Mouse (Mus musculus) lung, embryonic 16.5 days (tissue): ENCODE results near the gene Myo18a. TPM values are rescaled to one million over a fixed set of nuclear protein-coding genes. Genes with fewer than 3 reads are reported as not detected.

ENCODE experiments used
- ATAC-seq: fragments of 200-750 bp; cut with Nextera tagmentation; 2 replicates; pipeline ENCODE4 v1.8.0; 2017; ENCODE audit warnings: low read depth, mild to moderate bottlenecking, moderate library complexity
- H3K27ac ChIP-seq: fragments of 300-500 bp; sonication (generic); 2 replicates; pipeline ENCODE4 v1.5.1; 2014; ENCODE audit warnings: mild to moderate bottlenecking, control low read depth, low read length
- H3K27me3 ChIP-seq: fragments of 300-500 bp; sonication (generic); 2 replicates; pipeline ENCODE4 v1.6.1; 2014; ENCODE audit warnings: low read depth, low read length, mixed read lengths; ENCODE audit not compliant: control insufficient read depth, insufficient read depth
- H3K36me3 ChIP-seq: fragments of 300-500 bp; sonication (generic); 2 replicates; pipeline ENCODE4 v1.6.1; 2014; ENCODE audit warnings: low read length; ENCODE audit not compliant: control insufficient read depth, insufficient read depth
- H3K4me1 ChIP-seq: fragments of 300-500 bp; sonication (generic); replicated peaks from 2 replicates; pipeline ENCODE4 v1.6.1; 2014; ENCODE audit warnings: low read length, mixed read lengths; ENCODE audit not compliant: control insufficient read depth, insufficient read depth
- H3K4me2 ChIP-seq: fragments of 300-500 bp; sonication (generic); 2 replicates; pipeline ENCODE4 v1.6.1; 2014; ENCODE audit warnings: low read depth, low read length, control low read depth
- H3K4me3 ChIP-seq: fragments of 300-500 bp; sonication (generic); 2 replicates; pipeline ENCODE4 v1.5.1; 2014; ENCODE audit warnings: mild to moderate bottlenecking, low read length, control low read depth
- H3K9ac ChIP-seq: fragments of 300-500 bp; sonication (generic); 2 replicates; pipeline ENCODE4 v1.6.1; 2014; ENCODE audit warnings: low read length, control low read depth
- H3K9me3 ChIP-seq: fragments of 300-500 bp; sonication (generic); 2 replicates; pipeline ENCODE4 v1.6.1; 2016; ENCODE audit warnings: low read length; ENCODE audit not compliant: control insufficient read depth
- WGBS: fragments of 180-500 bp; shearing (Covaris S2); extraction: QIAGEN DNeasy Blood & Tissue Kit; methylation state at CpG from one replicate; pipeline ENCODE4 v1.1.7; 2014; 5-methylcytosine and 5-hydroxymethylcytosine counted together
- polyA plus RNA-seq: library from polyadenylated mRNA; unstranded; fragments of >200 nt; fragmentation: Nextera tagmentation; extraction: Ambion mirVana; gene quantifications from 2 replicates; pipeline ENCODE4 v1.2.1, GENCODE M21; 2015

The Myo18a gene
- polyA plus RNA-seq, 1 experiment from 2014 or later, result 39.0 TPM

- Histone ChIP-seq H3K9me3 (no peaks in the 10 kb centered on the region), H3K4me1 (peaks cover 38% of the 10 kb centered on the region), H3K36me3 (no peaks in the 10 kb centered on the region), H3K9ac (no peak overlapping the region), H3K4me2 (peak overlapping the region; percentile 67), H3K27ac (peak overlapping the region; percentile 94), H3K27me3 (no peaks in the 10 kb centered on the region), H3K4me3 (peak overlapping the region; percentile 16)
- WGBS, result 29% methylated on average over 4 of the region's 4 CpGs
- ATAC-seq, result peak; percentile 1; the same call in 1 of the 2 replicates
Measured at GRCm38 (mm10) chr11:77765459-77765777, 2.4 kb downstream of the Myo18a start.

- Histone ChIP-seq H3K9me3 (no peaks in the 10 kb centered on the region), H3K4me1 (peaks cover 38% of the 10 kb centered on the region), H3K36me3 (no peaks in the 10 kb centered on the region), H3K4me3 (peak overlapping the region; percentile 48), H3K27ac (peak overlapping the region; percentile 64), H3K9ac (peak overlapping the region; percentile 67), H3K4me2 (peak overlapping the region; percentile 67), H3K27me3 (no peaks in the 10 kb centered on the region)
- 2% methylated on average over 34 of the region's 35 CpGs for WGBS
- peak; percentile 53 for ATAC-seq
Measured at GRCm38 (mm10) chr11:77766351-77767001, 3.4 kb downstream of the Myo18a start.

- ATAC-seq, result no peak
- WGBS, result 75% methylated on average over 4 of the region's 4 CpGs
- Histone ChIP-seq H3K4me3 (no peak overlapping the region), H3K4me2 (no peak overlapping the region), H3K4me1 (peaks cover 33% of the 10 kb centered on the region), H3K9me3 (no peaks in the 10 kb centered on the region), H3K36me3 (no peaks in the 10 kb centered on the region), H3K27ac (no peak overlapping the region), H3K9ac (no peak overlapping the region), H3K27me3 (no peaks in the 10 kb centered on the region)
Measured at GRCm38 (mm10) chr11:77769496-77769895, 6.5 kb downstream of the Myo18a start.

- no peak overlapping the region for H3K4me3 ChIP-seq
- no peaks in the 10 kb centered on the region for H3K9me3 ChIP-seq
- H3K27ac ChIP-seq, result no peak overlapping the region
- no peaks in the 10 kb centered on the region for H3K27me3 ChIP-seq
- H3K4me1 ChIP-seq, result peaks cover 24% of the 10 kb centered on the region
- H3K4me2 ChIP-seq, result no peak overlapping the region
- H3K9ac ChIP-seq, result no peak overlapping the region
- H3K36me3 ChIP-seq, result no peaks in the 10 kb centered on the region
- WGBS, result 65% methylated on average over 8 of the region's 8 CpGs
- no peak for ATAC-seq
Measured at GRCm38 (mm10) chr11:77770346-77770745, 7.3 kb downstream of the Myo18a start.

- Histone ChIP-seq H3K4me1 (peaks cover 9% of the 10 kb centered on the region), H3K27ac (peak overlapping the region; percentile 58), H3K4me3 (no peak overlapping the region), H3K9me3 (no peaks in the 10 kb centered on the region), H3K36me3 (no peaks in the 10 kb centered on the region; the same call in 1 of the 2 replicates), H3K4me2 (no peak overlapping the region), H3K27me3 (no peaks in the 10 kb centered on the region), H3K9ac (no peak overlapping the region)
- peak; percentile 30 for ATAC-seq
- 53% methylated on average over 8 of the region's 8 CpGs for WGBS
Measured at GRCm38 (mm10) chr11:77771879-77772713, 9.1 kb downstream of the Myo18a start.

- WGBS, result 61% methylated on average over 9 of the region's 9 CpGs
- H3K9ac ChIP-seq, result no peak overlapping the region
- H3K4me3 ChIP-seq, result no peak overlapping the region
- H3K4me1 ChIP-seq, result peaks cover 14% of the 10 kb centered on the region
- H3K27ac ChIP-seq, result peak overlapping the region; percentile 69
- no peaks in the 10 kb centered on the region for H3K27me3 ChIP-seq
- no peak overlapping the region for H3K4me2 ChIP-seq
- ATAC-seq, result peak; percentile 69
- H3K9me3 ChIP-seq, result no peaks in the 10 kb centered on the region
- peaks cover 10% of the 10 kb centered on the region for H3K36me3 ChIP-seq
Measured at GRCm38 (mm10) chr11:77775701-77776400, 12.8 kb downstream of the Myo18a start.

- Histone ChIP-seq H3K4me1 (peaks cover 18% of the 10 kb centered on the region; the same call in 1 of the 2 replicates), H3K4me3 (no peak overlapping the region), H3K36me3 (peaks cover 10% of the 10 kb centered on the region), H3K9me3 (no peaks in the 10 kb centered on the region), H3K9ac (no peak overlapping the region), H3K4me2 (no peak overlapping the region), H3K27me3 (no peaks in the 10 kb centered on the region), H3K27ac (no peak overlapping the region)
- no peak for ATAC-seq
- 88% methylated on average over 17 of the region's 17 CpGs for WGBS
Measured at GRCm38 (mm10) chr11:77777436-77777835, 14.4 kb downstream of the Myo18a start.

- Histone ChIP-seq H3K36me3 (peaks cover 10% of the 10 kb centered on the region), H3K9me3 (no peaks in the 10 kb centered on the region), H3K27ac (no peak overlapping the region), H3K9ac (no peak overlapping the region), H3K4me1 (peaks cover 19% of the 10 kb centered on the region), H3K4me3 (no peak overlapping the region), H3K27me3 (no peaks in the 10 kb centered on the region), H3K4me2 (no peak overlapping the region)
- no peak for ATAC-seq
- WGBS, result 89% methylated on average over 17 of the region's 17 CpGs
Measured at GRCm38 (mm10) chr11:77777937-77778336, 14.9 kb downstream of the Myo18a start.

- Histone ChIP-seq H3K9me3 (no peaks in the 10 kb centered on the region), H3K9ac (no peak overlapping the region), H3K4me2 (no peak overlapping the region), H3K27ac (no peak overlapping the region), H3K36me3 (peaks cover 10% of the 10 kb centered on the region), H3K27me3 (no peaks in the 10 kb centered on the region), H3K4me1 (peaks cover 32% of the 10 kb centered on the region), H3K4me3 (no peak overlapping the region)
- WGBS, result 63% methylated on average over 1 of the region's 1 CpGs
- ATAC-seq, result no peak
Measured at GRCm38 (mm10) chr11:77779240-77779639, 16.2 kb downstream of the Myo18a start.
